Mouse (Mus musculus): ENCODE results near the gene Trpm3. TPM values are rescaled to one million over a fixed set of nuclear protein-coding genes. Genes with fewer than 3 reads are reported as not detected.

Trpm3 gene
- 10 to 100 TPM; 38.9 to 40.3 TPM for total RNA-seq (2021)
- long read RNA-seq, experiment 1, partial matches to known transcripts: 1 of 7 reads
- long read RNA-seq, experiment 1, other reads (novel, unspliced or antisense): 6 of 7 reads
- long read RNA-seq, experiment 2, partial matches to known transcripts: 1 of 6 reads
- long read RNA-seq, experiment 2, other reads (novel, unspliced or antisense): 5 of 6 reads

- DNase-seq (ENCODE audit: extremely low spot score in 1 of 2, low spot score in 2 of 2): peak; percentile 66 to 71
- peak; percentile 30 for TF ChIP-seq CTCF (IDR thresholded peaks at IDR 0.05)
- Histone ChIP-seq H3K27ac (no peak within 1 kb of the TSS), H3K4me3 (peak within 1 kb of the TSS; percentile 51)
- intact Hi-C loops (cut with DNase I): loop anchor here (5.0 to 10.0 kb wide), 2 partner anchors 163 to 364 kb away; partner anchors contain the start of gene Cemip2
Measured at GRCm38 (mm10) chr19:22138590-22139421, at the start of gene Trpm3. Gene Trpm3 (plus strand): TSS chr19:22139046.

- no peak for DNase-seq (ENCODE audit: extremely low spot score in 1 of 2, low spot score in 2 of 2)
- intact Hi-C loops (cut with DNase I): no loop called here
- no peak for TF ChIP-seq CTCF (IDR thresholded peaks at IDR 0.05)
- no peak overlapping the region for H3K27ac ChIP-seq
- H3K4me3 ChIP-seq: no peak overlapping the region
Measured at GRCm38 (mm10) chr19:22100582-22100981, 38.3 kb upstream of the Trpm3 start.

DNA sequence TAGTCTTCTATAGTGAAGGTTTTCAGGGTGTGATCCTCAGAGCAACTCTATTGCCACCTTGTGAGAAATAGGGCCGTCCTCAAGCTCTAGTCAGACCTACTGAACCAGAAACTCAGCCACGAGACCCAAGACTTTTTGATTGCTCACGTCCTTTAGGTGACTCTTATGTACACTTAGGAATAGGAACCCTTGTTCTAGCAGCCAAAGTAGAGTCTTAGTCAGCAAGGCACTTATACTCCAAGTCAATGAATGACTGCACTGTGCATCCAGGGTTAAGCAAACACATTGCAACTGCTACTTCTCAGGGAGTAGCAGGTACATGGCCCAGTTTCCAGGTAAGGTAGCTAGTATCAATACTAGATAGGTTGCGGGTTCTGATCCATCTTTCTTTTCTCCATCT lies 35.0 kb upstream of the Trpm3 start:
- intact Hi-C loops (cut with DNase I): no loop called here
- no peak for DNase-seq (ENCODE audit: extremely low spot score in 1 of 2, low spot score in 2 of 2)
- Histone ChIP-seq H3K4me3 (no peak overlapping the region), H3K27ac (no peak overlapping the region)
- TF ChIP-seq CTCF (IDR thresholded peaks at IDR 0.05): no peak

DNA sequence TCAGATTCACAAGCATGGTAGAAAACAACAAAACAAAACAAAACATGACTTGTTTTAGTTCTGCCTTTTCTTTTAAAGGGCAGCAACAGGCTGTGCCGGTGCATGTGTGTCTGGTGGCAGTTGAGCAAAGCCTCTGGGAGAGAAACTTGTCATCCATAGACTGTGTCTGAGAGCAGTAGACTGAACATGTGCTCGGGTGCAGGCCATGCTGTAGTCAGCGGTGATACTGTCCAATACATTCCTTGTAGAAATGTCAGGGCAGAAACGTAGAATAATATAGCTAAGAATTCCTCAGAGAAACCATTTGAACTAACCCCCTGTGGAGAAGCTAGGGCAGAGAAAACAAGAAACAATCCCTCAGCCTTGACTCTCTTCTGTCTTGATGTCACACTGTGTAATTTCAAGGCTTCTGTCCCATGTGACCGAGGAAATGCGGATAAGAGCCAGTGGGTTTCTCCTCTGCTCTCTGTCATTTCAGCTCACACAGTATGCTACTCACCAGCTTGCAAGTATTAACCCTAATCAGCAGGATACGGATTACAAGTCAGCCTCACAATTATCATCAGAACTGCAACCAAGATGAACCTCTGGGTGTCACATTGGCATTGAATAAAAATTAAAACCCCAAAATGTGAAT lies 33.9 kb upstream of the Trpm3 start:
- intact Hi-C loops (cut with DNase I): no loop called here
- DNase-seq (ENCODE audit: extremely low spot score in 1 of 2, low spot score in 2 of 2): no peak
- H3K4me3 ChIP-seq: no peak overlapping the region
- TF ChIP-seq CTCF (IDR thresholded peaks at IDR 0.05): no peak
- no peak overlapping the region for H3K27ac ChIP-seq

DNA sequence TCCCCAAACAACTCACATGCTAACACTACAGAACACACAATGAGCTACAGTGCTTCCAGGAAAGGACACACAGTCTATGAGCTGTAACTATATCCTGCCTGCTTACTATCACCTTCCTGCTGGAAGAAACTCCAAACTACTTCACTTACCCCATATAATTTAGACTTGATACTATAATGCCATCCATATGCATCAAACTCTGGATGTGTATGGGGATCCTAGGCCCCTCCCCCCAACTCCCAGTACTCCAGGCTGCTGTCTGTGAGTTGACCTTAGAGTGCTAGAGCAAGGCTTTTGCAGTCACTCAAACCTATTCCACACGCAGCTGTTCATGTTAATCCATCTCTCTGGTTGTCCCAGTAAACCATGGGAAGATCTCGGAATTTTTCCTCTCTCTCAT lies 33.2 kb upstream of the Trpm3 start:
- no peak overlapping the region for H3K27ac ChIP-seq
- intact Hi-C loops (cut with DNase I): no loop called here
- DNase-seq (ENCODE audit: extremely low spot score in 1 of 2, low spot score in 2 of 2): no peak
- TF ChIP-seq CTCF (IDR thresholded peaks at IDR 0.05): no peak
- no peak overlapping the region for H3K4me3 ChIP-seq

- no peak overlapping the region for H3K27ac ChIP-seq
- H3K4me3 ChIP-seq: no peak overlapping the region
- DNase-seq (ENCODE audit: extremely low spot score in 1 of 2, low spot score in 2 of 2): no peak
- no peak for TF ChIP-seq CTCF (IDR thresholded peaks at IDR 0.05)
- intact Hi-C loops (cut with DNase I): no loop called here
Measured at GRCm38 (mm10) chr19:22108893-22109463, 29.9 kb upstream of the Trpm3 start.

DNA sequence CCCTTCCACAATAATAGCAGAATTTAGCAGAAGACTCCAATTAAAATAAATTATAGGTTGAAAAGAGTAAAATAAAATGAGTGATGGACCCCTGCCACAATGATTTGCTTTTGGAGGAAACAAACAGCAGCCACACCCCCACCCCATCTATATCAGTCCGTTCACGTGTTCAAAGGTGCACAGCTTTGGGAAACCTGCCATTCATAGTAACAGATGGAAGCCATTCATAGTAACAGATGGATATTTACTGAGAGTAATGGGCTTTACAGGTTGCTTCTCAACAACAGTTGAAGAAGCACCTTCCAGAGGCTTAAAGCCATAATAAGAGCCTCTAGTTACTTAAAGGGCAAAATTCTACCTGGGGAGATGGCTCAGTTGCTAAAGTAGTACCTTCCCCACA lies 17.9 kb upstream of the Trpm3 start:
- no peak for TF ChIP-seq CTCF (IDR thresholded peaks at IDR 0.05)
- DNase-seq (ENCODE audit: extremely low spot score in 1 of 2, low spot score in 2 of 2): no peak
- intact Hi-C loops (cut with DNase I): no loop called here
- no peak overlapping the region for H3K27ac ChIP-seq
- no peak overlapping the region for H3K4me3 ChIP-seq

- intact Hi-C loops (cut with DNase I): no loop called here
- Histone ChIP-seq H3K4me3 (no peak overlapping the region), H3K27ac (no peak overlapping the region)
- DNase-seq (ENCODE audit: extremely low spot score in 1 of 2, low spot score in 2 of 2): no peak
- TF ChIP-seq CTCF (IDR thresholded peaks at IDR 0.05): no peak
Measured at GRCm38 (mm10) chr19:22121631-22122030, 17.2 kb upstream of the Trpm3 start.

GRCm38 (mm10) chr19:22132626-22133025 lies 6.2 kb upstream of the Trpm3 start:
- H3K4me3 ChIP-seq: no peak overlapping the region
- intact Hi-C loops (cut with DNase I): loop anchor here (10.0 kb wide), 1 partner anchor 358 kb away; the partner anchor contains the start of gene Cemip2
- H3K27ac ChIP-seq: no peak overlapping the region
- no peak for DNase-seq (ENCODE audit: extremely low spot score in 1 of 2, low spot score in 2 of 2)
- TF ChIP-seq CTCF (IDR thresholded peaks at IDR 0.05): no peak

DNA sequence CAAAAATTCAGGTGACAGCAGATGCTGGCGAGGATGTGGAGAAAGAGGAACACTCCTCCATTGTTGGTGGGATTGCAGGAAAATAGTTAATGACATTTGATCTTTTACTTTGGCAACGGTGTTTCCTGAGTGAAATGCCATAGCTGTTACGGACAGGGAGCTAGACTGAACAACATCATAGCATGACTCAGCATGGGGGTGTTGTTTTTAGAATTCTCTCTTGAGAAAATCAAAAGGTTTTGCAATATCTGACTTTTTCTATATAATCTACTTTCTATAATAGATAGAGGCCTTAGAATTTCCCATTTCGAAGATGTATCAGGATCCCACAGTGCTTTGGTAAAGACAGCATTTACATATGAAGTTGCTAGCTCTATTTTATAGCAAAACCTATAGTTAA lies 39.7 kb downstream of the Trpm3 start:
- DNase-seq (ENCODE audit: extremely low spot score in 1 of 2, low spot score in 2 of 2): no peak
- no peak for TF ChIP-seq CTCF (IDR thresholded peaks at IDR 0.05)
- H3K27ac ChIP-seq: no peak overlapping the region
- intact Hi-C loops (cut with DNase I): no loop called here
- H3K4me3 ChIP-seq: no peak overlapping the region

- no peak for TF ChIP-seq CTCF (IDR thresholded peaks at IDR 0.05)
- Histone ChIP-seq H3K27ac (no peak overlapping the region), H3K4me3 (no peak overlapping the region)
- DNase-seq (ENCODE audit: extremely low spot score in 1 of 2, low spot score in 2 of 2): no peak
- intact Hi-C loops (cut with DNase I): no loop called here
Measured at GRCm38 (mm10) chr19:22179017-22179416, 40.2 kb downstream of the Trpm3 start.

DNA sequence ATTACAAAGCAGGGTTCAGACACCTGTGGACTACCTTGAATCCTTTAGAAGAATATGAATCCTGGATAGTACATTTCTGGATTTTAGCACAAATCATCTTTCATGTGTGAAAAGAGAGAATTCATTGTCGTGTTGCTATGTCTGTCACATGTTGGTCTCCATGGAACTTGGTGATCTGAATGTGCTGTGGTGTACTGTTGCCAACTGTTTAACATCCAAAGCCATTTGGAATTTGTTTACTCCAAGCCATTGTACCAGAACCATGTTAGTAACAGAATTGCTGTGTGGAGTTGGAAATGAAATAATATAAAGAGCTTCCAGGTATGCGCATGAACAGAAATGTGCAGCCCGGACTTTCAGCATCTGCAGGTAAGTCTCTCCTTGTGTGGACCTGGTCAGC lies 41.3 kb downstream of the Trpm3 start:
- Histone ChIP-seq H3K4me3 (no peak overlapping the region), H3K27ac (no peak overlapping the region)
- TF ChIP-seq CTCF (IDR thresholded peaks at IDR 0.05): no peak
- intact Hi-C loops (cut with DNase I): no loop called here
- no peak for DNase-seq (ENCODE audit: extremely low spot score in 1 of 2, low spot score in 2 of 2)

All from left cerebral cortex, adult 2 months (tissue).